Mouse (Mus musculus): ENCODE data around the gene Rpgrip1.

Rpgrip1 gene

DNA sequence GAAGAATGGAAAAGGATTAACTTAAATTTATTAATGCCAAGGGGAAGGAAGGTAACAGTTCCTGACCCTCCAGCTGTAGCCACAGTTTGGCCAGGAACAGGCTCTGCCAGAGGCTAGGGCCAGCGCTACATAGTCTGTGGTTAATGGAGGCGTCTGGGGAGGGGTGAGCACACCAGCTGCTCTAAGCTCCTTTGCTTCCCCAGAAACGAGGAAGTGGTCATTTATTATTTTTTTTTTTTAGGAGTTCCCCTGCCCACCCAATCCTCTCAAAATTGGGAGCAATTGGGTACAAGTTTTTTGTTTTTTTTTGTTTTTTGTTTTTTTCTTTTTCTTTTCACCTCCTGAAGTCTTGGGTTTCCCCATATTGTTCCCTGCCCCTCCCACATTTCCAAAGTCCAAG lies 87.6 kb downstream of the Rpgrip1 start:
- no peak for DNase-seq

DNA sequence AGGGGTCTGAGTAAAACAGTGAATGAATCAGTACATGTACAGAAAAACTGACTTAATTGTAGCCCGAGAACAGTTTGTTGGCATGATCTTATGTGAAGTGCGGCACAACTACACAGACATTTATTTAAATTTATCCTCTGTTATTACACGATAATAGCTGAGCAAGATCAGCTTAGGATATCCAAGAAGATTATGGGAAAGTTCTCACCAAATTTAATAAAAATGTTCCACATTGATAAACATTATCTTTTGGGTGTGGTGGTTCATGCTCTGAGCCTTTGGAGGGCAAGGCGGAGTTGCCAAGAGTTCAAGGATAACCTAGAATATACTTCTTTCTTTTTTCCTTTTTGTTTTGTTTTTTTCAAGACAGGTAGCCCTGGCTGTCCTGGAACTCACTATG lies 88.9 kb downstream of the Rpgrip1 start:
- no peak for DNase-seq
